Mouse (Mus musculus) olfactory bulb, adult 2 months (tissue): ENCODE data around the gene Aptx. TPM values are rescaled to one million over a fixed set of nuclear protein-coding genes. Genes with fewer than 3 reads are reported as not detected.

Experiments
- H3K27ac ChIP-seq: fragments of 200-500 bp; 2 replicates; pipeline ENCODE4 v1.5.1; 2012; ENCODE audit warnings: low read depth, low read length; ENCODE audit not compliant: insufficient read depth
- H3K4me1 ChIP-seq: fragments of 200-500 bp; 2 replicates; pipeline ENCODE4 v1.6.1; 2012; ENCODE audit warnings: low read length; ENCODE audit not compliant: control insufficient read depth, insufficient read depth
- H3K4me3 ChIP-seq: fragments of 200-500 bp; 2 replicates; pipeline ENCODE4 v1.5.1; 2012; ENCODE audit warnings: mild to moderate bottlenecking, low read depth, low read length, moderate library complexity; ENCODE audit not compliant: insufficient read depth
- CTCF ChIP-seq: fragments of 200-500 bp; IDR thresholded peaks from 2 replicates; pipeline ENCODE4 v1.5.1; 2012; ENCODE audit warnings: low read depth, mild to moderate bottlenecking, low read length, moderate library complexity; ENCODE audit not compliant: insufficient read depth
- POLR2A ChIP-seq: fragments of 200-500 bp; IDR thresholded peaks from 2 replicates; pipeline ENCODE4 v1.6.1; 2012; ENCODE audit warnings: mild to moderate bottlenecking, low read depth, low read length, moderate library complexity; ENCODE audit not compliant: insufficient read depth
- WGBS: fragments of 180-500 bp; shearing (Covaris S2); methylation state at CpG from one replicate; pipeline ENCODE4 v1.1.7; 2018; 5-methylcytosine and 5-hydroxymethylcytosine counted together
- polyA plus RNA-seq: library from polyadenylated mRNA; stranded (reverse); fragments of >200 nt; gene quantifications from 2 replicates; pipeline ENCODE4 v1.2.4, GENCODE M21; 2012; ENCODE audit warnings: low replicate concordance; ENCODE audit not compliant: missing spikeins, insufficient read depth, insufficient read length

Gene Aptx
- polyA plus RNA-seq, 1 experiment: not detected

GRCm38 (mm10) chr4:40680250-40680860 lies 22.6 kb downstream of the Aptx start:
- peak; percentile 29; the same call in 1 of the 2 replicates for TF ChIP-seq CTCF
- no peak for TF ChIP-seq POLR2A
- no peak overlapping the region for H3K4me3 ChIP-seq
- WGBS: 55% methylated on average over 5 of the region's 5 CpGs
- H3K27ac ChIP-seq: no peak overlapping the region
- H3K4me1 ChIP-seq: peaks cover 3% of the 10 kb centered on the region

- TF ChIP-seq POLR2A: no peak
- no peak for TF ChIP-seq CTCF
- Histone ChIP-seq H3K4me1 (peaks cover 3% of the 10 kb centered on the region), H3K4me3 (no peak overlapping the region), H3K27ac (no peak overlapping the region)
- 52% methylated on average over 5 of the region's 5 CpGs for WGBS
These were observed 25.9 kb downstream of the Aptx start for GRCm38 (mm10) chr4:40677132-40677531.

GRCm38 (mm10) chr4:40676338-40676737 lies 26.7 kb downstream of the Aptx start:
- no peak for TF ChIP-seq POLR2A
- TF ChIP-seq CTCF: no peak
- no peak overlapping the region for H3K4me3 ChIP-seq
- peaks cover 3% of the 10 kb centered on the region for H3K4me1 ChIP-seq
- WGBS: 15% methylated on average over 14 of the region's 14 CpGs
- H3K27ac ChIP-seq: no peak overlapping the region

- Histone ChIP-seq H3K27ac (no peak overlapping the region), H3K4me1 (peaks cover 3% of the 10 kb centered on the region), H3K4me3 (no peak overlapping the region)
- 96% methylated on average over 5 of the region's 5 CpGs for WGBS
- TF ChIP-seq POLR2A: no peak
- TF ChIP-seq CTCF: no peak
These were observed 29.5 kb downstream of the Aptx start for GRCm38 (mm10) chr4:40673526-40673925.

GRCm38 (mm10) chr4:40666237-40667012 lies 36.6 kb downstream of the Aptx start:
- TF ChIP-seq POLR2A: no peak
- TF ChIP-seq CTCF: no peak
- H3K4me3 ChIP-seq: no peak overlapping the region
- no peak overlapping the region for H3K27ac ChIP-seq
- WGBS: 89% methylated on average over 9 of the region's 9 CpGs
- H3K4me1 ChIP-seq: no peaks in the 10 kb centered on the region

- WGBS: 94% methylated on average over 2 of the region's 2 CpGs
- no peak for TF ChIP-seq POLR2A
- no peak for TF ChIP-seq CTCF
- Histone ChIP-seq H3K4me3 (no peak overlapping the region), H3K4me1 (no peaks in the 10 kb centered on the region), H3K27ac (no peak overlapping the region)
These were observed 51.9 kb downstream of the Aptx start for GRCm38 (mm10) chr4:40651055-40651454.

GRCm38 (mm10) chr4:40649111-40649510 lies 53.9 kb downstream of the Aptx start:
- H3K27ac ChIP-seq: no peak overlapping the region
- 84% methylated on average over 5 of the region's 5 CpGs for WGBS
- TF ChIP-seq CTCF (no peak), POLR2A (no peak)
- H3K4me1 ChIP-seq: no peaks in the 10 kb centered on the region
- no peak overlapping the region for H3K4me3 ChIP-seq

GRCm38 (mm10) chr4:40643567-40643966 lies 59.4 kb downstream of the Aptx start:
- 45% methylated on average over 5 of the region's 5 CpGs for WGBS
- Histone ChIP-seq H3K4me3 (no peak overlapping the region), H3K27ac (no peak overlapping the region), H3K4me1 (no peaks in the 10 kb centered on the region)
- TF ChIP-seq POLR2A: no peak
- no peak for TF ChIP-seq CTCF

GRCm38 (mm10) chr4:40640991-40641390 lies 62.0 kb downstream of the Aptx start:
- WGBS: 87% methylated on average over 4 of the region's 4 CpGs
- TF ChIP-seq POLR2A: no peak
- no peak for TF ChIP-seq CTCF
- H3K27ac ChIP-seq: no peak overlapping the region
- H3K4me3 ChIP-seq: no peak overlapping the region
- no peaks in the 10 kb centered on the region for H3K4me1 ChIP-seq

Other genes with a start within 250 kb of the Aptx start
- gene Tmem215, start 231.0 kb downstream of the Aptx start, polyA plus RNA-seq: not detected in 2 replicates
- 375 TPM in 1 of 2 replicates, not detected in the other for gene Dnaja1, start 19.0 kb upstream of the Aptx start, polyA plus RNA-seq
- gene Smu1, start 54.7 kb upstream of the Aptx start, polyA plus RNA-seq: not detected in 2 replicates
- not detected in 2 replicates for gene B4galt1, start 150.8 kb upstream of the Aptx start, polyA plus RNA-seq
- gene Spink4, start 216.9 kb upstream of the Aptx start, polyA plus RNA-seq: not detected in 2 replicates
- not detected in 2 replicates for gene Bag1, start 245.1 kb upstream of the Aptx start, polyA plus RNA-seq
- gene Chmp5, start 245.2 kb upstream of the Aptx start, polyA plus RNA-seq: not detected in 2 replicates